17 mouse cellular contexts compared by ENCODE assay signal in the genomic region with DNA sequence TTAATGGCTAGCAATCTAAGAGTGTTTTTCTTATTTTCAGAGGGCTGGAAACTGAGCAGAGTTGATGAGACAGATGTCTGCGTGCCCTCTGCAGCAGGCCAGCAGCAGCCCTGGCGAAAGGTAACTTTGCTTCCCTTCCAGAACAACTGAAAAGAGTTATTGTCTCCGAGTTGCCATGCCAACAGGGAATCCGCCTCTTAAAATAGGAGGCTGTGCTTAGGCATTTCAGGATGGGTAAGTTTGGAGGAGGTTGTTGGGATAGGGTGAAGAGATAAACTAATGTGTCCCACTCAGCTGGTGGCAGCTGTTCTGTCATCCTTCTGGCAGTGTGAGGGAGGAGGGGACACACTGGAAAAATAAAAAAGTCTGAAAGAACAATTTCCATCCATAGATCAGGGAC.
DNase-seq lines count a peak whose midpoint lies in the region; ATAC-seq and TF ChIP-seq lines count a peak whose summit lies in the region.
"Had no signal": no experiment of that assay in that cellular context is flagged by ENCODE, and none has a peak within 500 bp of the region (broad histone marks: within the 10 kb centered on the region; RNA-seq: fewer than 3 reads in every experiment).

No protein-coding gene starts in this region.

- H3K4me3 ChIP-seq in embryonic facial prominence, embryonic 11.5 days (ENCODE audit: low read depth, low read length), result no peak overlapping the region
- H3K4me3 ChIP-seq in embryonic facial prominence, embryonic 10.5 days, result no peak overlapping the region
- no peak overlapping the region for H3K4me3 ChIP-seq in lung, embryonic 14.5 days (ENCODE audit: low read depth, low read length)
- H3K4me3 ChIP-seq: gastrocnemius, adult 2 months; heart, embryonic 12.5 days had no signal

- H3K4me1 ChIP-seq in embryonic facial prominence, embryonic 11.5 days (ENCODE audit: control insufficient read depth, insufficient read depth, low read length), result no peaks in the 10 kb centered on the region
- peaks cover 32% of the 10 kb centered on the region for H3K4me1 ChIP-seq in embryonic facial prominence, embryonic 10.5 days
- peaks cover 5% of the 10 kb centered on the region; the same call in 1 of the 2 replicates for H3K4me1 ChIP-seq in lung, embryonic 14.5 days (ENCODE audit: insufficient read depth)

- no peak overlapping the region for H3K4me2 ChIP-seq in embryonic facial prominence, embryonic 11.5 days (ENCODE audit: low read depth, low read length)
- no peak overlapping the region for H3K4me2 ChIP-seq in lung, embryonic 14.5 days
- H3K4me2 ChIP-seq: heart, embryonic 12.5 days had no signal

- 16% methylated on average over 4 of the region's 4 CpGs for WGBS in embryonic facial prominence, embryonic 11.5 days
- 21% methylated on average over 4 of the region's 4 CpGs for WGBS in embryonic facial prominence, embryonic 10.5 days
- WGBS in lung, embryonic 14.5 days, result 45% methylated on average over 4 of the region's 4 CpGs

- H3K36me3 ChIP-seq in embryonic facial prominence, embryonic 11.5 days (replicated peaks; ENCODE audit: control insufficient read depth, insufficient read depth, low read depth, low read length), result no peaks in the 10 kb centered on the region
- H3K36me3 ChIP-seq in embryonic facial prominence, embryonic 10.5 days (replicated peaks), result no peaks in the 10 kb centered on the region
- no peaks in the 10 kb centered on the region for H3K36me3 ChIP-seq in lung, embryonic 14.5 days (ENCODE audit: insufficient read depth)
- H3K36me3 ChIP-seq: heart, embryonic 12.5 days had no signal

- H3K27me3 ChIP-seq in embryonic facial prominence, embryonic 11.5 days (ENCODE audit: control insufficient read depth, insufficient read depth, low read length), result no peaks in the 10 kb centered on the region
- no peaks in the 10 kb centered on the region for H3K27me3 ChIP-seq in embryonic facial prominence, embryonic 10.5 days (replicated peaks; ENCODE audit: low read depth, poor library complexity, severe bottlenecking)
- H3K27me3 ChIP-seq in lung, embryonic 14.5 days (ENCODE audit: insufficient read depth, low read length), result no peaks in the 10 kb centered on the region

- peak; percentile 36 for DNase-seq in embryonic facial prominence, embryonic 11.5 days (ENCODE audit: low spot score)
- no peak for DNase-seq in embryonic facial prominence, embryonic 10.5 days (ENCODE audit: low spot score)
- peak; percentile 7 for DNase-seq in lung, embryonic 14.5 days
- no peak for DNase-seq in lung, postnatal 4 days
- DNase-seq in retina, postnatal 1 day, result peak; percentile 11
- no peak for DNase-seq in retina, embryonic 14.5 days (ENCODE audit: low spot score)
- DNase-seq: adrenal gland, postnatal 10 days; cerebellum, adult 11-12 months; cerebellum, adult 9-10 months; cerebellum, postnatal 25 days; forebrain, postnatal 0 days; gastrocnemius, adult 2 months; gastrocnemius, postnatal 25 days had no signal

- no peak overlapping the region for H3K9ac ChIP-seq in embryonic facial prominence, embryonic 11.5 days (replicated peaks; ENCODE audit: low read length)
- H3K9ac ChIP-seq in lung, embryonic 14.5 days, result no peak overlapping the region
- H3K9ac ChIP-seq: forebrain, postnatal 0 days; heart, embryonic 12.5 days had no signal

- no peak for TF ChIP-seq CTCF in lung, embryonic 14.5 days (IDR thresholded peaks at IDR 0.05; ENCODE audit: low read depth)

- H3K9me3 ChIP-seq in embryonic facial prominence, embryonic 11.5 days (replicated peaks; ENCODE audit: control insufficient read depth, low read length), result no peaks in the 10 kb centered on the region
- H3K9me3 ChIP-seq in embryonic facial prominence, embryonic 10.5 days, result peaks cover 1% of the 10 kb centered on the region; the same call in 1 of the 2 replicates
- no peaks in the 10 kb centered on the region for H3K9me3 ChIP-seq in lung, embryonic 14.5 days (ENCODE audit: low read depth, low read length)

- no peak overlapping the region for H3K27ac ChIP-seq in embryonic facial prominence, embryonic 11.5 days (replicated peaks; ENCODE audit: low read depth, low read length)
- no peak overlapping the region for H3K27ac ChIP-seq in embryonic facial prominence, embryonic 10.5 days (replicated peaks)
- no peak overlapping the region for H3K27ac ChIP-seq in lung, embryonic 14.5 days (ENCODE audit: low read depth)
- H3K27ac ChIP-seq: gastrocnemius, adult 2 months had no signal

- no peak for ATAC-seq in embryonic facial prominence, embryonic 11.5 days (replicated peaks; ENCODE audit: insufficient number of reproducible peaks, low FRiP score, low TSS enrichment, low read depth)
- ATAC-seq in lung, embryonic 14.5 days (ENCODE audit: insufficient read depth), result no peak
- no peak for ATAC-seq in frontal cortex, adult (ENCODE audit: low TSS enrichment)
- ATAC-seq: forebrain, postnatal 0 days; hindbrain, embryonic 16.5 days; inflammation-experienced regulatory T-cells, adult 6 months had no signal

Comparison
In these comparisons a context has a peak if more than half of its experiments do, and no peak if none do; other contexts are left out.
1. DNase-seq: peak in embryonic facial prominence, embryonic 11.5 days (single experiment), lung, embryonic 14.5 days (single experiment) and retina, postnatal 1 day (single experiment); none in embryonic facial prominence, embryonic 10.5 days (single experiment), lung, postnatal 4 days (0 of 2) and retina, embryonic 14.5 days (single experiment).